Mouse (Mus musculus): ENCODE data around the gene Padi4. TPM values are rescaled to one million over a fixed set of nuclear protein-coding genes. Genes with fewer than 3 reads are reported as not detected.

The Padi4 gene
- polyA plus RNA-seq, 1 experiment from 2014 or later, result 12.4 TPM

DNA sequence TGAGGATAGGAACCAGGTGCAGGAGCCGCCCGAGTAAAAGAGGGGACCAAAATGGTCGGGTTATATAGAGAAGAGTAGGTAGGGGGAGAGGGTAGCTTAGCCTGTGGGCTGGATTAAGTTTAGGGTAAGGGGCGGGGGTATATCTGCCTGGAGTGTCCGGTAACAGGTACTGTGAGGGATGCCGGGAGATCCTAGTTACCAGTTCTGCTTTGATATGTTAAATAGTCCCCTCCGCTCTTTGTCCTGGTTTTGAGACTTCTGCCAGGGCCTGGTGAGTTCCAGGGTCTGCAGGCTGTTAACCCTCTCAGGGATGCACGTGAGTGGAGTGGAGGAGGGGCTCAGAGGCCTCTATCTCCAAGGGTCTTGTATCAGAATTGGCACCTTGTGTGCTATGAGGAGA, 70.4 kb downstream of the Padi4 start:
- DNase-seq (ENCODE audit: low spot score), result no peak

DNA sequence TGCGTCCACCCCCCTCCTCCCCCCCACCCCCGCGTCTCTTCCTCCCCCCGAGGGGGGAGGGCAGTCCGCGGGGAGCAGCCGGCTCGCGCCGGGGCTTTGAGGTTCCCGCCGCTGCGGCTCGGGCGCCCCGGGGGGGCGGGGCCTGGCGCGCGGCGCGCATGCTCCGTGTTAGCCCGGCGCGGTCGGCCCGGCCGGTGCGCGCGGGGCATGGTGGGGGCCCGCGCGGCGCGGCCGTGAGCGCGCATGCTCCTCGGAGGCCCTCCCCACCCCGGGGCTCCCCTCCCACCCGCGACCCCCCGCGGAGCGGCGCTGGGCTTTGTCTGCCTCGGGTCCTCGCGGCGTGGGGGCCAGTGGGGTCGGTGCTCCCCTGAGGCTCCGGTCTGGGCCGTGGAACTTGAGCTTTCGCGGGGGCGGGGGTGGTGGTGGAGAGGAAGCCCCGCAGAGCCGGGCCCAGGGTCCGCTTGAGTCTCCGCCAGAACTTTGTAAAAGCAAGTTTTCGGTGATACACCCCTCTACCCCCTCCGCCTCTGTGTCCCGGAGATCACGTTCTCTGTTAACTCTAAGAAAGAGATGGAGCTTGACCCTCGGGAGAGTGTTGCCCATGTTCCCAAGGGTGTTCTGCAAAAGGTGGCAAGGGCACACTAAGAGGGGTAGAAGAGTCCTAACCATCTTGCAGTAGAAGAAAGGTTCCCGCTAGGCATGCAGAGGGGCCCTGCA, 71.3 kb downstream of the Padi4 start:
- DNase-seq (ENCODE audit: low spot score), result peak; percentile 84

DNA sequence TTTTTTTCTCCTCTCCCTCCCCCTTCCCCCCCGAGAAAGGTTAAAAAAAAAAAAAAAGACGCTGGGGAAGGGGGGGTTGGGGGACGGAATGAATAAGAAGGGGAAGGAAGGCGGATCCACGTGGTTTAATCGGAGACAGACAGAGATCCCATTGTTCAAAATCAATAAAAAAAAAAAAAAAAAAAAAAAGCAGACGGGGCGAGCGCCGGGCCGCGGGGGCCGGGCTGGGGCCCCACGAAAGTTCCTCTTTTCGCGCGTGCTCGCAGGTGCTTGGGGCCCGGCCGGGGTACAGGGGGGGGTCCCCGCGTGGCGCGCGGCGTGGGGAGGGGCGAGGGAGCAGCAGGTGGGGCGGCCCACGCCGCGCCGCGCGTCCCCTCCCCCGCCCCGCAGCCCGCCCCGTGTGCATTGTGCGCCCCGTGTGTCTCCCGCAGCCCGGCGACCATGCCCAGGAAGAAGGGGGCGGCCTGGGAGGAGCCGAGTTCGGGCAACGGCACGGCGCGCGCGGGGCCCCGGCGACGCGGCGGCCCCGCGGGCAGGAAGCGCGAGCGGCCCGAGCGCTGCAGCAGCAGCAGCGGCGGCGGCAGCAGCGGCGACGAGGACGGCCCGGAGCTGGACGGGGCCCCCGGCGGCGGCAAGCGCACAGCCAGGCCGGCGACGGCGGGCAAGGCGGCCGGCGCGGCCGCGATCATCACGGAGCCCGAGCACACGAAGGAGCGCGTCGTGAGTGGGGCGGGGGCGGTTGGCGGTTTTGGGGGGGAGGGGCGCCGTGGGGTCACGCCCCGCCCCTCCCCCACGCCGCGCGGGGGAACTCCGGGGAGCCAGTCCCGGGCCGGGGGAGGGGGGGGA, 72.1 kb downstream of the Padi4 start:
- peak; percentile 66 for DNase-seq (ENCODE audit: low spot score)

DNA sequence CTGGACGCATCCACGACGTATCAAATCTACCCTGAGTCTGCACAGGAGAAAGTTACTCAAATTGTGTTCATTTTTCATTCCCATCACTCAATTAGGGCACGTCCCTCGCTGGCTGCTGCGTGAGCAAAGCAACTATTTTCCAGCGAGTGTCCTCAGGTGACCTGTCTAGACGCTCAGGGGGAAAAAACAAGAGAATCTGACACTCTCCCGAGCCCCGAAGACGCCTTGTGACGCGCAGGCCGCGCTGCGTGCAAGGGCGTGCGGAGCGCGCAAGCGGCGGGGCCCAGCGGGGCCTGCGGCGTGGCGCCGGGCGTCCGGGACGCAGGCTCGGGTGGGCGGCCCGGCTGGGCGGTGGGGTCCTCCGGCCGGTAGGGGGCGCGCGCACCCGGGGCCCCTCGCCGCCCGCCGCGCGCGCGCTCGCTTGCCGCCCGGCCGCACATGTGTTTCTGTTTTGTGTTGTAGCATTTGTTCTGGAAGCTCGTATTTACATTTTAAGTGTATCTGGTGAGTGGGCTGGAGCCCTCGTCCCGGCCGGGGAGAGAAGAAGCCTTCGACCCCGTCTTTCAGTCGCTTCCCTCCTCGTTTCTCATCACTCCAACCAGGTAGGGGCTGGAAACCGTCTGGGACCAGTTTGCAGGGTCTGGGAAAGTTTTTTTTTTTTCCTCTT, 72.9 kb downstream of the Padi4 start:
- DNase-seq (ENCODE audit: low spot score), result peak; percentile 86

DNA sequence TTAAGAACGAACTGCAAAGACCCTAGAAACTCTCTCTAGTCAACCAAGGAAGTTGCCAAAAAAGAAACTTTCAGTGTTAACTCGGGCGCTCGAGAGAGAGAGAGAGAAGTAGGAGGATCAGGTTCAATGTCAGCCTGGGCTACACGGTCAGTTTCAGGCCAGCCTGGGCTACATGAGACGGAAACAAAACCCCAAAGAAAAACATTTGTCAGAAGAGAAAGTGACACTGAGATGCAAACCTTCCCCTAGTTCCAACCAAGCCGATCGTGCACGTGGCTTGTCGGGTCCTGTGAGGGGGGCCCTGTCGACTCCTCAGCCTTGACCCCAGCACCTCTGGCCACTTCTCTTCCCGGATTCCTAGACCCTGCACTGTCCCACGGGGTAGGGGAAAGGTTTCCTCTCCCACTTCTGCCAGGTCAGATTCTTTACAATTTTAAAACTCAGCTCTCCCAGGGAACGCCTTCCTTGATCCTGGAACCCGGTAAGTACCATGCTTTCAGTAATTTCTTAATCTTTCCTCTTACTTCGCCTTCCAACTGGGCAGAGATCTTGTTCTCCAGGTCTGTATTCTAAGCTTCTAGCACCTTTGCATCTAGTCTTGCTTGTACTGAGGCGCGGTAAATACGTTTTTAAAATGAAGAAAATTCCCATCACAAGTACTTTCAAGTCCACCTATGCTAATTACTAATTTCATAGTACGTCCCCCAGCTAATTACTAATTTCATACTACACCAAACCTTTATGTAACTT, 73.6 kb downstream of the Padi4 start, which contains the start of gene Rcc2:
Rcc2 (plus strand) TSS at position 273 of the 750 bp plus-strand sequence.
- peak; percentile 36 for DNase-seq (ENCODE audit: low spot score)

DNA sequence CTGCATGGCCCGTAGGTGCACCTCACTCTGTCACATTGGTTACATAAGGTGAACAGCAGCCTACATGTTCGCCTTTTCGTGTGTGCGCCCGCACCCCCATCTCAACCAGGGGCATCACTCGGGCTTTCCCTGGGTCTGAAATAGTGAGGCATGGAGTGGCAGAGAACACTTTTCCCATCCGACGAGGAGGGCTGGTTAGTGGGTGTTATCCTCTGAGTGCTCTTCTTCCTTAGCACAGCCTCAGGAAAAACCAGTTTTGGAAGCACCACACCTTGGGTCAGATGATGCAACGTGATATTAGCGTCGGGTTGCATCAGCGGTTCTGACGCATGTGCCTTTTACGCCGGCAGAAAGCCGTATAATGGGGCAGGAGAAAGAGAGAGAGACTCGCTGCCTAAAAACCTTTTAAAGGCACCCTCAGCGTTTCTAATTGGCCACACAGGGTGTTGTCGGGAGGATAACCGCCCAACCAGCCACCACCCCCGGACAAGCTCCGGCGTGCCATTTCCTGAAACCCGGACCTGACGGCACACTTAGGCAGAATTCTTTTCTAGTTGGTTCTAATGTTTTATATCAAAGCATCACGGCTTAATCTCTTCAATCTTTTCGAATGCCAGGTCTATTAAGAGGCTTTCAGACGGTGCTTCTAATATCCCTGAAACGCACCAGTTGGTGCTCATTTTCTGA, 74.5 kb downstream of the Padi4 start:
- peak; percentile 71 for DNase-seq (ENCODE audit: low spot score)

Small RNAs within 50 kb of the gene (microRNA-seq; reads per million reads assigned to microRNA genes)
- gene Gm25951 (ENCODE audit: borderline number of aligned reads), result not detected

Other genes with a start within 250 kb of the Padi4 start
- 12.5 and 16.3 TPM in 2 replicates for gene Arhgef10l, start 108.2 kb downstream of the Padi4 start, polyA plus RNA-seq (2015; fragmentation: Nextera tagmentation; extraction: Ambion mirVana)
- 68.4 and 77.4 TPM in 2 replicates for gene Rcc2, start 73.7 kb downstream of the Padi4 start, polyA plus RNA-seq (2015; fragmentation: Nextera tagmentation; extraction: Ambion mirVana)
- 0.46 and 0.77 TPM in 2 replicates for gene Padi6, start 31.6 kb downstream of the Padi4 start, polyA plus RNA-seq (2015; fragmentation: Nextera tagmentation; extraction: Ambion mirVana)
- 1.2 and 1.5 TPM in 2 replicates for gene Padi3, start 36.4 kb upstream of the Padi4 start, polyA plus RNA-seq (2015; fragmentation: Nextera tagmentation; extraction: Ambion mirVana)
- gene Padi1, start 71.5 kb upstream of the Padi4 start, polyA plus RNA-seq (2015; fragmentation: Nextera tagmentation; extraction: Ambion mirVana), result 0.41 and 0.64 TPM in 2 replicates
- gene Padi2, start 132.1 kb upstream of the Padi4 start, polyA plus RNA-seq (2015; fragmentation: Nextera tagmentation; extraction: Ambion mirVana), result 13.6 and 14.8 TPM in 2 replicates
- 434 and 468 TPM in 2 replicates for gene Sdhb, start 187.0 kb upstream of the Padi4 start, polyA plus RNA-seq (2015; fragmentation: Nextera tagmentation; extraction: Ambion mirVana)
- 39.0 and 41.8 TPM in 2 replicates for gene Atp13a2, start 212.6 kb upstream of the Padi4 start, polyA plus RNA-seq (2015; fragmentation: Nextera tagmentation; extraction: Ambion mirVana)
- 24.4 and 32.8 TPM in 2 replicates for gene Mfap2, start 236.2 kb upstream of the Padi4 start, polyA plus RNA-seq (2015; fragmentation: Nextera tagmentation; extraction: Ambion mirVana)